Mouse (Mus musculus) adrenal gland, postnatal 10 days (tissue): ENCODE results near the gene Tfap2b. TPM values are rescaled to one million over a fixed set of nuclear protein-coding genes. Genes with fewer than 3 reads are reported as not detected.

Experiments
- DNase-seq: peaks from one replicate; pipeline ENCODE4 v3.0.0; 2021; ENCODE audit warnings: mixed read lengths
- total RNA-seq, 2 experiments: library from RNA; stranded (reverse); gene quantifications; 2 replicates each; pipeline ENCODE4 v1.2.3; 2021

Gene Tfap2b
- total RNA-seq, 2 experiments from 2014 or later: 8.6 to 12.1 TPM

- no peak for DNase-seq
Observed at GRCm38 (mm10) chr1:19232743-19233142, 24.0 kb downstream of the Tfap2b start.

GRCm38 (mm10) chr1:19233857-19234256 is 25.1 kb downstream of the Tfap2b start:
- DNase-seq: no peak

- no peak for DNase-seq
Observed at GRCm38 (mm10) chr1:19234432-19235205, 25.9 kb downstream of the Tfap2b start.

GRCm38 (mm10) chr1:19236051-19236450 is 27.3 kb downstream of the Tfap2b start:
- no peak for DNase-seq

GRCm38 (mm10) chr1:19236591-19236990 is 27.9 kb downstream of the Tfap2b start:
- DNase-seq: no peak

DNA sequence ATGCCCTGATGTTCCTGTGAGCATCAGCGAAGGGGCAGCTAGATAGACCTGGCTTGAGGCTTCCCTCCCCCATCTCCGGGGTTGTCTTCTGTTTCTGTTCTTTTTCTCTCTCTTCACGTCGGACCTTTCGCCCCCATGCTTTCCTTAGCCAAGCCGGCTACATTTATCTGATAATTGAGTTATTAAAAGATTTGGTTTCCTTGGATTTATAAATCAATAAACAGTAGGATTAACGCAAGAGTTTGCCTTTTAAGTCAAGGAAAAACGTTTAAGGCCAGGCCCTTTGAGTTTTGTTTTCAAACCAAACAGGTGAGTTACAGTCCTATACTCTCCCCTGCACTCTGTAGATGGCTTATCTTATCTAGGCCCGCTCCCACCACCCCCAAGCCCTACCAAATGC is 28.3 kb downstream of the Tfap2b start:
- DNase-seq: no peak

- DNase-seq: no peak
Observed at GRCm38 (mm10) chr1:19237721-19238410, 29.2 kb downstream of the Tfap2b start.

- no peak for DNase-seq
Observed at GRCm38 (mm10) chr1:19240054-19240453, 31.3 kb downstream of the Tfap2b start.

- peak; percentile 23 for DNase-seq
Observed at GRCm38 (mm10) chr1:19241316-19241715, 32.6 kb downstream of the Tfap2b start.

- no peak for DNase-seq
Observed at GRCm38 (mm10) chr1:19242021-19242420, 33.3 kb downstream of the Tfap2b start.

DNA sequence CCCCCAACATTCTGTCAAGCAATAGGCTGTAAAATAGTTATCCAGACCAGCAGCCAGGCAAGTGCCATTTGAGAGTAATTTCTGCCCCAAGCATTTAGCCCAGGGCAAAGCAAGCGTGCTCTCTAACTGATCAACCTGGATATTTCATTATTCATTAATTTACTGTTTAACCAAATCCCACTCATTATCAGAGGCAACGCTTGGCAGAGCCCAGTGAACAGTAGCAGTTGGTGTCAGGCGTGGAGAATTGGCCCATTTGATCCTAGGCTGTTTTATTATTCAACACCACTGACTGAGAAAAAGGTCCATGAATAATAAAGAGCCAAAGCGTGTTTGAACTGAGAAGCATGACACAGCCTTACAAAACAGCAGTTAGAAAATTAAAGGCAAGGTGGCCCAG is 36.3 kb downstream of the Tfap2b start:
- no peak for DNase-seq

- DNase-seq: no peak
Observed at GRCm38 (mm10) chr1:19251286-19251685, 42.6 kb downstream of the Tfap2b start.

DNA sequence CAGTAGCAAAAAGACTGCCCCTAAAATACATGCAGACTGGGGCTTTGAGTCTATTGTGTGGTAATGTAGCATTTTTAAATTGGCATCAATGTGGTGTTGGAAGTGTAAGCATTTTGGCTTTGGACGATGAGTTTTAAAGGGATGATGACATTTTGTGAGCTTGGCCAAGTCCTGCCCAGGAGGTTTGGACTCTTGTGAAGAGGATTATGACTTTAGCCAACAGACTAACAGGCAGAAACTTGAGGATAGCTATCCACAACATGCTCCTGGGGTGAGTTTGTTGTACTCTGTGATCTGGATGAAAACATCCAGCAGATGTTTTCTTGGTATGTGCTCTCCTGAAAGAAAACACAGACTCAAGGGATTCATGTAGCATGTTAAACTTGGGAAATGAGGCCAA is 60.9 kb downstream of the Tfap2b start:
- DNase-seq: no peak

Other genes with a start within 250 kb of the Tfap2b start
- not detected for gene Tfap2d, start 105.9 kb upstream of the Tfap2b start, total RNA-seq